Mouse (Mus musculus): ENCODE data around the gene Dnmt3a. TPM values are rescaled to one million over a fixed set of nuclear protein-coding genes. Genes with fewer than 3 reads are reported as not detected.

Gene Dnmt3a
- polyA plus RNA-seq, 1 experiment from 2014 or later, result 55.1 TPM

DNA sequence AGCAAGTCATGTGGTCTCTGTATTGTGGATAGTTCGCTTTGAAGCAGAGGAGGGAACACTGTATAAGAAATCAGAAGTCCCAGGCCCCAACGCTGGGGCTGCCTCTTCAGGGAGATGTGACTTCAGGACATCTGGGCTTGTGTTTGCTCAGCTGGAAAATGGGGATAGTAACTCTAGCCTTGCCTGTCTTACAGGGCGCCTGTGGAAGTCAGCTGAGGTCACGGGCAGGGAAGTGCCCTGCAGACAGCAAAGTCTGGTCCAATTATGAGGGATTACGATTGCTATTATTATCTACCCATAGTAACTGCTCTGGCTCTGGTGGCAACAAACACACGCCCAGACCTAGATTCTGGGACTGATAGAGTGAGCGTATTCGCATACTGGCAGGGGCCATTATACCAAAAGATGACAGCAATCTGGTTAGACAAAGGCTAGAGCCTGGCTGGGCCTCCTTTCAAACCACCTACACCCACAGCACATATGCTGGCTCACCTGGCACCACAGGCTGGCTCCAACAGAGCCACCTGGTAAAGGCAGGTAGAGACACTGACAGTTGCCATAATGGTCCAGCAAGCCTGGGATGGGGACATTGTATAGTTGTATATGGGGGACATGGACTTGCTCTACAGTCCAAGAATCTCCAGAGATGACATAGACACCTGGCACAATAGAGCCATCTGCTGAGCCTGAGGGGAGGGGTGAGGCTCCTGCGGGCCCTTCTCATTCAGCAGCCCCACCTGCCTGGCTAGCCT, 31.4 kb downstream of the Dnmt3a start:
- no peaks in the 10 kb centered on the region for H3K27me3 ChIP-seq (ENCODE audit: control insufficient read depth, insufficient read depth, low read length)
- no peak overlapping the region for H3K27ac ChIP-seq (ENCODE audit: low read length)
- H3K36me3 ChIP-seq (ENCODE audit: control insufficient read depth, insufficient read depth), result peaks cover 38% of the 10 kb centered on the region
- peaks cover 55% of the 10 kb centered on the region for H3K4me1 ChIP-seq (ENCODE audit: control insufficient read depth, insufficient read depth, low read length)
- WGBS, result 78% methylated on average over 9 of the region's 9 CpGs
- H3K4me2 ChIP-seq (ENCODE audit: low read depth, low read length), result no peak overlapping the region
- H3K9ac ChIP-seq (ENCODE audit: low read length), result no peak overlapping the region
- H3K4me3 ChIP-seq (ENCODE audit: low read length), result no peak overlapping the region
- ATAC-seq (replicated peaks; ENCODE audit: extremely low read depth, insufficient read depth, low FRiP score), result no peak
- no peaks in the 10 kb centered on the region for H3K9me3 ChIP-seq (replicated peaks; ENCODE audit: control insufficient read depth, low read length)

DNA sequence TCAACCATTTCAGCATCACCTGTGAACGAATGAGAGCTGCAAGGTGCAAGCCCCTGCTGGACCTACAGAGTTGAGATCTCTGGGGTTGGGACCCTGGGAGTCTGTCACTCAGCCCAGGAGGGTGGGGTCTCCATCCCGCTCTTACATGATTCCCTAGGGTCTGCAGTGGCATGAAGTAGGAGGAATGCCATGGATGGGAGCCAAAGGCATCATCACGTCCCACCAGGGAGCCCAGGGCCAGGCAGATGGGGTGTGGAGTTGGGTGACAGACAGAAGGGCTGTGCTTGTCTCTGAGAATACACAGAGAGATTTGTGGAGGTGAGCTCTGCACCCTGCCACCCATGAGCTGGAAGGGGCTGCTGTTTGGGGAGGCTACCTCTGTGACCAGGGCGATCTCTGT, 32.2 kb downstream of the Dnmt3a start:
- 74% methylated on average over 4 of the region's 4 CpGs for WGBS

DNA sequence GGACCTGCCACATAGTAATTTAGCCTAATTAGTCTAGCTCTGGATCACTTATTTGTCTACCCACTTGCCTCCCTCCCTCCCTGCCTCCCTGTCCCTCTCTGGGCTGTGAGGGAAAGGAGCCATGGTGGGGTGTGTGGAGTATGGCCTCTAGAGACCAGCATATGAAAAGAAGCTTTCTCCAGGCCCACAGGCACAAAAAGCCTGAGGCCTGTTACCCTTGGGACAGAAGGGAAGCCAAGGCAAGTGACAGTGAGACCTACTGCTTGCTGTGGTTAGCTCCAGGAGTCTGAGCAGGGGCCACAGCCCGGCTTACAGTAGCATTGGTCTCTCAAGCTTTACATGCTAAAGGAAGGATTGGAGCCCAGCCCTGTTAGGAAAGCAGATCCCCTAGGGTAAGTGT, 33.9 kb downstream of the Dnmt3a start:
- H3K27ac ChIP-seq (ENCODE audit: low read length), result no peak overlapping the region
- H3K9ac ChIP-seq (ENCODE audit: low read length), result no peak overlapping the region

More for the DNA sequence above, 32.2 kb downstream of the Dnmt3a start:
- H3K9me3 ChIP-seq (replicated peaks; ENCODE audit: control insufficient read depth, low read length), result no peaks in the 10 kb centered on the region
- H3K36me3 ChIP-seq (ENCODE audit: control insufficient read depth, insufficient read depth), result peaks cover 38% of the 10 kb centered on the region
- no peak for ATAC-seq (replicated peaks; ENCODE audit: extremely low read depth, insufficient read depth, low FRiP score)
- no peaks in the 10 kb centered on the region for H3K27me3 ChIP-seq (ENCODE audit: control insufficient read depth, insufficient read depth, low read length)
- H3K4me2 ChIP-seq (ENCODE audit: low read depth, low read length), result no peak overlapping the region
- H3K27ac ChIP-seq (ENCODE audit: low read length), result no peak overlapping the region
- no peak overlapping the region for H3K9ac ChIP-seq (ENCODE audit: low read length)
- peaks cover 50% of the 10 kb centered on the region for H3K4me1 ChIP-seq (ENCODE audit: control insufficient read depth, insufficient read depth, low read length)
- H3K4me3 ChIP-seq (ENCODE audit: low read length), result no peak overlapping the region

DNA sequence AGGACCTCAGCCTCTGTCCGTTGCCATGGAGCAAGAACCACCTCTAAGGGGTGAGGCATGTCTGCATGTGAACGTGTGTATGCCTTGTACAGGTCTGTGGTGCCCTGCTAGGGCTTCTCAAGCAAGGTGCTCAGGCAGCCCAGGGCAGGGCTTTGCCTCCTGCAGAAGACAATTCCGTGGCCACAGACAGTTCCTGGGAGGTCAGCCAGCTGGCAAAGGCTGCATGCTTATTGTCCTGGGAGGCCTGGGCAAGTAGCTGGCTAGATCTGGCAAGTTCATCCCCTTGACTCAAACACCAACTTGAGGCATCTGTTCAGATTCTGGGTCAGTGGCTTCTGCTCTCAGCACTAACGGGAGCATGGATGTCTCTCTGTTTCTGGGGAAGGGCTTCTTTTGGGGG, 35.3 kb downstream of the Dnmt3a start:
- no peaks in the 10 kb centered on the region for H3K9me3 ChIP-seq (replicated peaks; ENCODE audit: control insufficient read depth, low read length)
- H3K36me3 ChIP-seq (ENCODE audit: control insufficient read depth, insufficient read depth), result peaks cover 35% of the 10 kb centered on the region; the same call in 1 of the 2 replicates

More for the DNA sequence above, 33.9 kb downstream of the Dnmt3a start:
- peaks cover 38% of the 10 kb centered on the region for H3K36me3 ChIP-seq (ENCODE audit: control insufficient read depth, insufficient read depth)
- H3K4me3 ChIP-seq (ENCODE audit: low read length), result no peak overlapping the region
- H3K27me3 ChIP-seq (ENCODE audit: control insufficient read depth, insufficient read depth, low read length), result no peaks in the 10 kb centered on the region
- WGBS, result 92% methylated on average over 1 of the region's 1 CpGs
- peaks cover 48% of the 10 kb centered on the region for H3K4me1 ChIP-seq (ENCODE audit: control insufficient read depth, insufficient read depth, low read length)
- no peak overlapping the region for H3K4me2 ChIP-seq (ENCODE audit: low read depth, low read length)
- no peak for ATAC-seq (replicated peaks; ENCODE audit: extremely low read depth, insufficient read depth, low FRiP score)
- no peaks in the 10 kb centered on the region for H3K9me3 ChIP-seq (replicated peaks; ENCODE audit: control insufficient read depth, low read length)

DNA sequence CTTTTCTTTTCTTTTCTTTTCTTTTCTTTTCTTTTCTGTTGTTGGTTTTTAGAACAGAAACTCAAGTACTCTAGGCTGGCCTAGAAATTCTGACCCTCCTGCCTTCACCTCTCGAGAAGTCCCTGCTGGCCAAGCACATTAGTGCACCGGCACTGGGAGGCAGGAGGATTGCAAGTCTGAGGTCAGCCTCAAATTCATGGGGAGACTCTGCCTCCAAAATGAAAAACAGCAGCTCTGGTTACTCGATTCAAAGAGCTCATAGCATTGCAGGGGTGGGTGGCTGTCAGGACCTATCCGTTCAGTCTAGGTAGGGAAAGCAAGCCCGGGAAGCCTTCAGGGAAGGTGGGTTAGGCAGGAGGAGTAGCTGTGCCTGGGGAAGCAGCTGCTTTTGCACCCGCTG, 37.0 kb downstream of the Dnmt3a start:
- Histone ChIP-seq H3K27ac (ENCODE audit: low read length) (peak overlapping the region; percentile 43), H3K9ac (ENCODE audit: low read length) (no peak overlapping the region), H3K36me3 (ENCODE audit: control insufficient read depth, insufficient read depth) (peaks cover 19% of the 10 kb centered on the region; the same call in 1 of the 2 replicates), H3K4me1 (ENCODE audit: control insufficient read depth, insufficient read depth, low read length) (peaks cover 32% of the 10 kb centered on the region), H3K9me3 (replicated peaks; ENCODE audit: control insufficient read depth, low read length) (no peaks in the 10 kb centered on the region), H3K4me2 (ENCODE audit: low read depth, low read length) (no peak overlapping the region), H3K4me3 (ENCODE audit: low read length) (no peak overlapping the region), H3K27me3 (ENCODE audit: control insufficient read depth, insufficient read depth, low read length) (no peaks in the 10 kb centered on the region)
- 46% methylated on average over 6 of the region's 6 CpGs for WGBS
- ATAC-seq (replicated peaks; ENCODE audit: extremely low read depth, insufficient read depth, low FRiP score), result no peak

More for the DNA sequence above, 35.3 kb downstream of the Dnmt3a start:
- Histone ChIP-seq H3K27me3 (ENCODE audit: control insufficient read depth, insufficient read depth, low read length) (no peaks in the 10 kb centered on the region), H3K27ac (ENCODE audit: low read length) (no peak overlapping the region), H3K9ac (ENCODE audit: low read length) (no peak overlapping the region), H3K4me2 (ENCODE audit: low read depth, low read length) (no peak overlapping the region), H3K4me3 (ENCODE audit: low read length) (no peak overlapping the region), H3K4me1 (ENCODE audit: control insufficient read depth, insufficient read depth, low read length) (peaks cover 36% of the 10 kb centered on the region)
- ATAC-seq (replicated peaks; ENCODE audit: extremely low read depth, insufficient read depth, low FRiP score), result no peak
- 45% methylated on average over 4 of the region's 4 CpGs for WGBS

DNA sequence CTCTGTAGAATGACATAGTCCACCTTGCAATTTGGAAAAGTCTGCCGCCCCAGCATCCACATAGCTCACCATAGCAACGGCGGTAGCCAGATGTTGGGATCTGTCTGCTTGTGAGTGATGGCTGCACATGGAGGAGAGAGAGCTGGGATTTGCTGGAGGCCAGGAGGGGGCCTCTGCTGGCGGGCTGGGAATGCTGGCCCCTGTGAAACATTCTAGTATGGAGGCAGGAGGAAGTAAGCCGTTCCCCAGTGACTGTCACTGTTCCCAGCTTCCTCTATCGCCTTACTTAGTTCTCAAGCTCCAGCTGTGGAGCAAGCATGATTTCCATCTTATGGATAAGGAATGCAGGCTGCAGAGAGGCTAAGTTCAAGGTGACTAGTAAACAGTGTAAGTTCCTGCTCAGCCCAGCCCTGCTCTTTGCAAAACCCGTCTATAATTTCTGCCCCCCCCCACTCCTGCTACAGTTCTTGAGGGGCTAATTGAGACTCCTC, 37.6 kb downstream of the Dnmt3a start:
- Histone ChIP-seq H3K4me3 (ENCODE audit: low read length) (no peak overlapping the region), H3K9ac (ENCODE audit: low read length) (no peak overlapping the region), H3K27ac (ENCODE audit: low read length) (peak overlapping the region; percentile 43), H3K27me3 (ENCODE audit: control insufficient read depth, insufficient read depth, low read length) (no peaks in the 10 kb centered on the region), H3K4me1 (ENCODE audit: control insufficient read depth, insufficient read depth, low read length) (peaks cover 30% of the 10 kb centered on the region), H3K9me3 (replicated peaks; ENCODE audit: control insufficient read depth, low read length) (no peaks in the 10 kb centered on the region), H3K36me3 (ENCODE audit: control insufficient read depth, insufficient read depth) (peaks cover 18% of the 10 kb centered on the region; the same call in 1 of the 2 replicates), H3K4me2 (ENCODE audit: low read depth, low read length) (no peak overlapping the region)
- ATAC-seq (replicated peaks; ENCODE audit: extremely low read depth, insufficient read depth, low FRiP score), result peak; percentile 37
- WGBS, result 8% methylated on average over 7 of the region's 7 CpGs

DNA sequence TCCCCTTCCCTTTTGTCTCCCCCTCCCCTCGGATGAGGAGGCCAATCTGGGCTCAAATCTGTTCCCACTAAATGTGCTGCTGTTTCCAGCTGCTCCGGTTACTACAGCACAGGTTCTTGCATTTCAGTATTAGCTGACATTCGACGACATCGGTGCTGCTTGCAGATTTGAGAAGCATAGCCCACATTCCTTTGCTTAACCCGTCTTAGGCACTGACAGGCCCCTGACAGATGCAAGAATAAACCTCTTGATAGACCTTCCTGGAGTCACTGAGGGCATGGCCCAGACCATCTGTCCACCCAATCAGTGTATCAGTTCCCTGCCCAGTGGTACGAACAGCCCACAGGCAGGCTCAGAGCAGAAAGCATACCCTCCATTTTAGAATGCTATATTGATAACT, 38.1 kb downstream of the Dnmt3a start:
- 15% methylated on average over 7 of the region's 7 CpGs for WGBS
- Histone ChIP-seq H3K27ac (ENCODE audit: low read length) (peak overlapping the region; percentile 43), H3K36me3 (ENCODE audit: control insufficient read depth, insufficient read depth) (peaks cover 15% of the 10 kb centered on the region; the same call in 1 of the 2 replicates), H3K4me1 (ENCODE audit: control insufficient read depth, insufficient read depth, low read length) (peaks cover 30% of the 10 kb centered on the region), H3K9ac (ENCODE audit: low read length) (no peak overlapping the region), H3K9me3 (replicated peaks; ENCODE audit: control insufficient read depth, low read length) (no peaks in the 10 kb centered on the region), H3K4me3 (ENCODE audit: low read length) (no peak overlapping the region), H3K4me2 (ENCODE audit: low read depth, low read length) (no peak overlapping the region), H3K27me3 (ENCODE audit: control insufficient read depth, insufficient read depth, low read length) (no peaks in the 10 kb centered on the region)
- peak; percentile 24; the same call in 1 of the 2 replicates for ATAC-seq (replicated peaks; ENCODE audit: extremely low read depth, insufficient read depth, low FRiP score)

DNA sequence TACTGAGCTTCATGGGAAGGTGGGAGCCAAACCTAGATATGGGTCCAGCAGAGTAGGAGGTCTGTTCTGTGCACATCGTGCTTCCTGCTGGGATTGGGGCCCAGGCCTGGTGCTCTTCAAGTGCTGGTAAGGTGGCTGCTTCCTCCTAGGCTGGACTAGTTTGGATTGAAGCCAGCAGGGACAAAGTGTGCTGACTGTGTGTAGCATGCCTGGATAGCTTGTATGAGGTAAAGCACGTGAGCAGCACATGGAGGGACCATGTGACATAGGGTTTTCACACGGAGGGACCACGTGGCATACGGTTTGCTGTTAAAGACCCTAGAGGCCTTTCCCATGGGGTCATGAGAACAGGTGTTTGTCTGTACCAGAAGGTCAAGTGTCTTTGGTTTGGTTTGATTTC, 38.5 kb downstream of the Dnmt3a start:
- no peaks in the 10 kb centered on the region for H3K27me3 ChIP-seq (ENCODE audit: control insufficient read depth, insufficient read depth, low read length)
- no peak overlapping the region for H3K4me3 ChIP-seq (ENCODE audit: low read length)
- ATAC-seq (replicated peaks; ENCODE audit: extremely low read depth, insufficient read depth, low FRiP score), result peak; percentile 41; the same call in 1 of the 2 replicates
- H3K4me1 ChIP-seq (ENCODE audit: control insufficient read depth, insufficient read depth, low read length), result peaks cover 30% of the 10 kb centered on the region
- peak overlapping the region; percentile 43 for H3K27ac ChIP-seq (ENCODE audit: low read length)
- no peak overlapping the region for H3K4me2 ChIP-seq (ENCODE audit: low read depth, low read length)
- H3K36me3 ChIP-seq (ENCODE audit: control insufficient read depth, insufficient read depth), result peaks cover 16% of the 10 kb centered on the region
- no peak overlapping the region for H3K9ac ChIP-seq (ENCODE audit: low read length)
- WGBS, result 51% methylated on average over 5 of the region's 5 CpGs
- no peaks in the 10 kb centered on the region for H3K9me3 ChIP-seq (replicated peaks; ENCODE audit: control insufficient read depth, low read length)

DNA sequence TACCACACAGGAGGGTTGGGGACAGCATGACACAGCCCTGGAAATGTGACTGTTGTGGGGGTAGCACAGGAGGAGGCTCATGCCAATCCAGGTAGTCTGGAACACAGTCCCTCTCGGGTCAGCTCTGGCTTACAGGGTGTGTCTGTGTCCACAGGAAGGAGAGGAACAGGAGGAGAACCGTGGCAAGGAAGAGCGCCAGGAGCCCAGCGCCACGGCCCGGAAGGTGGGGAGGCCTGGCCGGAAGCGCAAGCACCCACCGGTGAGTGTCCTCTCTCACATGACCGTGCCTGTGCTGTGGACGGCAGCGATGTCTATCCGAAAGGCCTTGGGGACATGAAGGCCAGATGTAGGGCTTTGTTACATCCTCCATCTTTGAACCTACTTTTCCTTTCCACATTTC, 43.7 kb downstream of the Dnmt3a start:
- no peak overlapping the region for H3K27ac ChIP-seq (ENCODE audit: low read length)
- no peak overlapping the region for H3K4me3 ChIP-seq (ENCODE audit: low read length)
- peaks cover 4% of the 10 kb centered on the region for H3K4me1 ChIP-seq (ENCODE audit: control insufficient read depth, insufficient read depth, low read length)
- no peaks in the 10 kb centered on the region for H3K9me3 ChIP-seq (replicated peaks; ENCODE audit: control insufficient read depth, low read length)
- no peak overlapping the region for H3K4me2 ChIP-seq (ENCODE audit: low read depth, low read length)
- no peak overlapping the region for H3K9ac ChIP-seq (ENCODE audit: low read length)
- H3K27me3 ChIP-seq (ENCODE audit: control insufficient read depth, insufficient read depth, low read length), result no peaks in the 10 kb centered on the region
- no peak for ATAC-seq (replicated peaks; ENCODE audit: extremely low read depth, insufficient read depth, low FRiP score)
- WGBS, result 89% methylated on average over 13 of the region's 13 CpGs
- peaks cover 23% of the 10 kb centered on the region for H3K36me3 ChIP-seq (ENCODE audit: control insufficient read depth, insufficient read depth)

All from heart, embryonic 16.5 days (tissue).